Mouse (Mus musculus) limb, embryonic 11.5 days (tissue): ENCODE measurements around the gene Olfr1493-ps1. TPM values are rescaled to one million over a fixed set of nuclear protein-coding genes. Genes with fewer than 3 reads are reported as not detected.

ENCODE experiments used
- ATAC-seq: fragments of 200-750 bp; cut with Nextera tagmentation; 2 replicates; pipeline ENCODE4 v1.8.0; 2017; ENCODE audit warnings: low read depth; ENCODE audit not compliant: insufficient number of reproducible peaks, low FRiP score, low TSS enrichment
- DNase-seq: peaks from one replicate; pipeline ENCODE4 v3.0.0-alpha.2; 2015; ENCODE audit warnings: low spot score
- H3K27ac ChIP-seq: fragments of 300-500 bp; sonication (generic); replicated peaks from 2 replicates; pipeline ENCODE4 v1.5.1; 2014; ENCODE audit warnings: low read depth, mild to moderate bottlenecking, low read length
- H3K27me3 ChIP-seq: fragments of 300-500 bp; sonication (generic); 2 replicates; pipeline ENCODE4 v1.6.1; 2014; ENCODE audit warnings: mild to moderate bottlenecking, low read length, mixed read lengths; ENCODE audit not compliant: control insufficient read depth, insufficient read depth
- H3K36me3 ChIP-seq: fragments of 300-500 bp; sonication (generic); 2 replicates; pipeline ENCODE4 v1.6.1; 2014; ENCODE audit warnings: mild to moderate bottlenecking, low read length, moderate library complexity, mixed read lengths; ENCODE audit not compliant: control insufficient read depth, insufficient read depth
- H3K4me1 ChIP-seq: fragments of 300-500 bp; sonication (generic); 2 replicates; pipeline ENCODE4 v1.6.1; 2014; ENCODE audit warnings: low read length, mixed read lengths; ENCODE audit not compliant: control insufficient read depth, insufficient read depth
- H3K4me2 ChIP-seq: fragments of 300-500 bp; sonication (generic); 2 replicates; pipeline ENCODE4 v1.6.1; 2014; ENCODE audit warnings: low read depth, mild to moderate bottlenecking, moderate library complexity; ENCODE audit not compliant: severe bottlenecking
- H3K4me3 ChIP-seq: fragments of 300-500 bp; sonication (generic); 2 replicates; pipeline ENCODE4 v1.5.1; 2014; ENCODE audit warnings: low read depth, low read length
- H3K9ac ChIP-seq: fragments of 300-500 bp; sonication (generic); 2 replicates; pipeline ENCODE4 v1.6.1; 2014; ENCODE audit warnings: mild to moderate bottlenecking, low read length
- H3K9me3 ChIP-seq: fragments of 300-500 bp; sonication (generic); 2 replicates; pipeline ENCODE4 v1.6.1; 2016; ENCODE audit warnings: low read length; ENCODE audit not compliant: control insufficient read depth
- WGBS: fragments of 180-500 bp; shearing (Covaris S2); extraction: QIAGEN DNeasy Blood & Tissue Kit; methylation state at CpG from one replicate; pipeline ENCODE4 v1.1.7; 2014; 5-methylcytosine and 5-hydroxymethylcytosine counted together
- polyA plus RNA-seq: library from polyadenylated mRNA; unstranded; fragments of >200 nt; fragmentation: Nextera tagmentation; extraction: Ambion mirVana; gene quantifications from 2 replicates; pipeline ENCODE4 v1.2.1, GENCODE M21; 2014

Gene Olfr1493-ps1
- polyA plus RNA-seq: not detected in 2 replicates

DNA sequence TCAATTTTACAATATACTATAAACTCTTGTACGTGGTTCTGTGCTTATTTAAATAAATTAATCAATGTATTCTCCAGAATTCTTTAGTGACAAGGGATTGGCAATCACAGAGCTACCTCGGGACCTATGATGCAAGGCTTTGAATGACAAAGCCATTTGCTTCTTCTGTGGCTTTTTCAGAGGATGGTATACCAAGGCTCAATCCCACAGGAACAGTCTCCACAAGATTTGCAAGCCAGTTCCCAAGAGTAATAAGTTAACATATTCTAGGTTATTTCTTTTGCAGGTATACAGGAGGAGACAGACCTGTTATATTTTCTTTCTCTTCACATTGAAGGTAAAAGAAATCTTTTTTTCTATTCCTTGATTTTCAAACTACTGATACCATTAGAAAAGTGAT is at the start of gene Olfr1493-ps1:
Gene Olfr1493-ps1, plus strand, starts transcription at position 301 of the 400 bp plus-strand sequence.
- H3K4me1 ChIP-seq: no peaks in the 10 kb centered on the region
- DNase-seq (no peak), ATAC-seq (no peak)
- H3K9ac ChIP-seq: no peak within 1 kb of the TSS
- H3K27ac ChIP-seq: no peak within 1 kb of the TSS
- H3K36me3 ChIP-seq: no peaks in the 10 kb centered on the region
- WGBS: 57% methylated on average over 2 of the region's 2 CpGs
- H3K27me3 ChIP-seq: no peaks in the 10 kb centered on the region
- no peak within 1 kb of the TSS for H3K4me2 ChIP-seq
- no peaks in the 10 kb centered on the region for H3K9me3 ChIP-seq
- no peak within 1 kb of the TSS for H3K4me3 ChIP-seq

DNA sequence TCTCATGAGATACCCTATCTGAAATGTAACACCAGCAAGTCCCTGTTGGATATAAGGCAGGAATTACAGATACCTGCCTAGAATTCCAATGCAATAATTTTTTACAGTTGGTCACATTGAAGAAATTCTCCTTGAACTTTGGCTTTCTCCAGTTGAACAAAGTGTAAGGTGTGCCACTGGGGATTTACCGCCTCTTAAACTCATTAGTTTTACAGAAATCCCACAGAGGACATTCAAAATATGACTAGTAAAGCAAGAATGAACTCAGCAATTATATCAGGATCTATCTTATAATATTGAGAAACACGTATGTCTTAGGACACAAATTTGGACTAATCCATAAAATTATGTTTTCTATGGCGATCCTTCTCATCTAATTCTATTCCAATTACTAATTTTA is 26.1 kb upstream of the Olfr1493-ps1 start, which contains the start of gene Olfr1491:
Gene Olfr1491, plus strand, starts transcription at position 301 of the 400 bp plus-strand sequence.
- no peak for ATAC-seq
- Histone ChIP-seq H3K9ac (no peak within 1 kb of the TSS), H3K27ac (no peak within 1 kb of the TSS), H3K4me1 (no peaks in the 10 kb centered on the region), H3K4me2 (no peak within 1 kb of the TSS), H3K27me3 (no peaks in the 10 kb centered on the region), H3K9me3 (no peaks in the 10 kb centered on the region), H3K36me3 (no peaks in the 10 kb centered on the region), H3K4me3 (no peak within 1 kb of the TSS)
- DNase-seq: no peak
- 70% methylated on average over 3 of the region's 3 CpGs for WGBS

DNA sequence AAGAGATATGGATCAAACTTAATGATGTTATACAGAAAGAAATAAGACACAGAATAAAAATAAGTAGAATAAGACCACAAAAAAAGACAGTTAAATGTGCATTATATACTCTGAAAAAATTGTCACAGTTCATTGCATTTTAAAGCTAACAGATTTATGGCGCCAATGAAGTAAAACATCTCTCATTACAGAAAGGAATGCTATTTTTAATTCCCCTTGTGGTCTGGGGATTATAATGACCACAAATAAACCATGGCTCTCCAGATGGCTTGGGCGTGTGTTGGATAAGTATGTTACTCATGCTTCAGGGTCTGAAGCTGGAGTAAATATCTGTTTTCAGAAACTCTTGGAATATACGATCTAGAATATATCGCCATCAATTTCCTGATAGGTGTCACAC is 16.4 kb downstream of the Olfr1493-ps1 start, which contains the start of gene Olfr1494:
Gene Olfr1494, plus strand, starts transcription at position 301 of the 400 bp plus-strand sequence.
- Histone ChIP-seq H3K27ac (no peak within 1 kb of the TSS), H3K4me1 (no peaks in the 10 kb centered on the region), H3K9me3 (no peaks in the 10 kb centered on the region), H3K9ac (no peak within 1 kb of the TSS), H3K4me2 (no peak within 1 kb of the TSS), H3K36me3 (no peaks in the 10 kb centered on the region), H3K27me3 (no peaks in the 10 kb centered on the region), H3K4me3 (no peak within 1 kb of the TSS)
- WGBS: 89% methylated on average over 4 of the region's 4 CpGs
- DNase-seq (no peak), ATAC-seq (no peak)

DNA sequence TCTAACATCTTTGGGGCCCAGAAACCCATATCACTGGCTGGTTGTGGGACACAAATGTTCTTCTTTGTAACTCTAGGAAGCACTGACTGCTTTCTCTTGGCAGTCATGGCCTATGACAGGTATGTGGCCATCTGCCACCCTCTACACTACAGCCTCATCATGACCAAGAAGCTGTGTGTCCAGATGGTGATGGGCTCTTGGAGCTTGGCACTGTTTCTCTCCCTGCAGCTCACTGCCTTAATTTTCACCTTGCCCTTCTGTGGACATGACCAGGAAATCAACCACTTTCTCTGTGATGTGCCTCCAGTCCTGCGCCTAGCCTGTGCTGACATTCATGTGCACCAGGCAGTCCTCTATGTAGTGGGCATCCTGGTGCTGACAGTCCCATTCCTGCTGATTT is 26.3 kb downstream of the Olfr1493-ps1 start:
- H3K4me2 ChIP-seq: no peak overlapping the region
- H3K9me3 ChIP-seq: no peaks in the 10 kb centered on the region; the same call in 1 of the 2 replicates
- no peak overlapping the region for H3K9ac ChIP-seq
- ATAC-seq (no peak), DNase-seq (no peak)
- 100% methylated on average over 1 of the region's 1 CpGs for WGBS
- no peaks in the 10 kb centered on the region for H3K4me1 ChIP-seq
- H3K36me3 ChIP-seq: no peaks in the 10 kb centered on the region
- no peak overlapping the region for H3K27ac ChIP-seq
- H3K27me3 ChIP-seq: no peaks in the 10 kb centered on the region
- H3K4me3 ChIP-seq: no peak overlapping the region

DNA sequence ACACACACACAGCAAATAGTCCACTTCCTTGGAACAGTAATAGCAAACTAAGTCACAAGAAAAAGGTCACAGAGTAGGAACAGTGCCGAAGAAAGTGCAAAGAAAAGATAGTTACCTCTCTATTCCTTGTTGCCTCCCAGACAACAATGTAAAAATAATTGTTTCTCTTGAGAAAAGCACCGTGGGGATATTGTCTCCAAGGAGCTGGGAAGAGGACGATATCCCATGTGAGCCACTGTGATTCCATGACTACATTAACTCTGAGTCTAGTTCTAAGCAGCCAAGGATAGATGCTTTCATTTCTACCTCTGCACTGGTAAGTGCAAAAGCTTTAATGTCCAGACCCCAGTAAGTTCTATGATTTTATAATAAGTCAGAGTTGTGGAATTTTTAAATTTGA is 41.2 kb downstream of the Olfr1493-ps1 start, which contains the start of gene Olfr1495:
Gene Olfr1495, plus strand, starts transcription at position 301 of the 400 bp plus-strand sequence.
- Histone ChIP-seq H3K4me3 (no peak within 1 kb of the TSS), H3K9me3 (no peaks in the 10 kb centered on the region; the same call in 1 of the 2 replicates), H3K9ac (no peak within 1 kb of the TSS), H3K36me3 (no peaks in the 10 kb centered on the region), H3K27ac (no peak within 1 kb of the TSS), H3K4me2 (no peak within 1 kb of the TSS), H3K27me3 (no peaks in the 10 kb centered on the region), H3K4me1 (no peaks in the 10 kb centered on the region)
- WGBS: 89% methylated on average over 3 of the region's 3 CpGs
- DNase-seq: no peak
- no peak for ATAC-seq

DNA sequence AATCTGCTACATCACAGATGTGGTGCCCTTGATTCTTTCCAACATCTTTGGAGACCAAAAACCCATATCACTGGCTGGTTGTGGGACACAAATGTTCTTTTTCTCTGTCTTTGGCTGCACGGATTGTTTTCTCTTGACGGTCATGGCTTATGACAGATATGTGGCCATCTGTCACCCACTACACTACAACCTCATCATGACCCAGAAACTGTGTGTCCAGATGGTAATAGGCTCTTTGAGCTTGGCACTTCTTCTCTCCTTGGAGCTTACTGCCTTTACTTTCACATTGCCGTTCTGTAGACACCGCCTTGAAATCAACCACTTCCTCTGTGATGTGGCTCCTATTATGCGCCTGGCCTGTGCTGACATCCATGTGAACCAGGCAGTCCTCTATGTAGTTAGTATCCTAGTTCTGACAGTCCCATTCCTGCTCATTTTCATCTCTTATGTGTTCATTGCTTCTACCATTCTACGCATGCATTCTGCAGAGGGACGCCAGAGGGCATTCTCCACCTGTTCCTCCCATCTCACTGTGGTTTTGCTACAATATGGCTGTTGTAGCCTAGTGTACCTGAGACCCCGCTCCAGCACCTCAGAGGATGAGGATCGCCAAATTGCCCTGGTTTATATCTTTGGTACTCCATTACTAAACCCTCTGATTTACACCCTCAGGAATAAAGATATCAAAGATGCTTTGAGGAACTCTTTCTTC is 45.6 kb downstream of the Olfr1493-ps1 start:
- Histone ChIP-seq H3K4me1 (no peaks in the 10 kb centered on the region), H3K27me3 (no peaks in the 10 kb centered on the region), H3K36me3 (no peaks in the 10 kb centered on the region), H3K4me3 (no peak overlapping the region), H3K9me3 (no peaks in the 10 kb centered on the region; the same call in 1 of the 2 replicates), H3K27ac (no peak overlapping the region), H3K4me2 (no peak overlapping the region), H3K9ac (no peak overlapping the region)
- 93% methylated on average over 9 of the region's 9 CpGs for WGBS
- ATAC-seq (no peak), DNase-seq (no peak)

DNA sequence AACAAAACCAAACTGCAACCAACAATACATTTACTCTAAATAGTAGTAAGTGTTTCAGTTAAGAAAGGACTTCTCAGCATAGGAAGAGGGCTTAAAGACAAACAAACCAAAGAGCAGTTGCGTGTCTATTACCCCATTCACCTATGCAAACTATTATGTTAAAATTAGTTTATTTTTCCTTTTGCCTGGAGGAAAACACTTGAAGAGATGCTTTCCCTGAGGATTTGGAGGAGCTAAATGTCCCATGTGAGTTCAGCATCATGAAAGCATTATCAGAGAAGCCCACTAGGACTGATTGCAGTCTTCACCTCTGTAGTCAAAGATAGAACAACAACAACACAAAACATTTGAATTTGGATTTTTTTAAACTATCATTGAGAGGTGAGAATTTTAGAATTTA is 54.5 kb downstream of the Olfr1493-ps1 start, which contains the start of gene Olfr1496:
Gene Olfr1496, plus strand, starts transcription at position 301 of the 400 bp plus-strand sequence.
- no peak for ATAC-seq
- H3K27ac ChIP-seq: no peak within 1 kb of the TSS
- no peaks in the 10 kb centered on the region for H3K4me1 ChIP-seq
- H3K4me2 ChIP-seq: no peak within 1 kb of the TSS
- H3K4me3 ChIP-seq: no peak within 1 kb of the TSS
- DNase-seq: no peak
- no peak within 1 kb of the TSS for H3K9ac ChIP-seq
- WGBS: 89% methylated on average over 1 of the region's 1 CpGs
- H3K27me3 ChIP-seq: no peaks in the 10 kb centered on the region
- no peaks in the 10 kb centered on the region for H3K9me3 ChIP-seq
- H3K36me3 ChIP-seq: no peaks in the 10 kb centered on the region
